Mouse (Mus musculus): ENCODE results near the gene Meis1. TPM values are rescaled to one million over a fixed set of nuclear protein-coding genes. Genes with fewer than 3 reads are reported as not detected.

Meis1 gene
- polyA plus RNA-seq, 1 experiment from 2014 or later: 34.6 TPM

DNA sequence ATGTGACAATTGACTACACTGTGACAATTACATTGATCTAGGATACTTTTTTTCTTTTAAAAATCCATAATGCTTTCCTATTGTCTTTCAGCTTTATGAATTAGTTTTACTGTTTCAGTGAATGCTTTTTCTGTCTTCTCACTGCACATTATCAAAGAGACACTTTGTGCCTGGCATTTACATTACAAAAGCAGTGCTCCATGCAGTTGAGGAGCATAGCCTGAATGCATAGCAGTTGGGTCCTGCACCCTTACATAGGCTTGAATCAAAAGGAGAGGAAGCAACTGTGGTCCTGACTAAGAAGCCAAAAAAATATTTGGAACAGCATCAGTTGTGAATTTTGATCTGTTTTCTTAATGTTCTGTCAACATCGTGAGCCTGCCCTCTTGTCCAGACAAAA, 105.5 kb downstream of the Meis1 start:
- Histone ChIP-seq H3K27ac (ENCODE audit: low read length) (no peak overlapping the region), H3K4me2 (ENCODE audit: low read length) (no peak overlapping the region), H3K4me1 (ENCODE audit: control insufficient read depth, insufficient read depth, low read length) (peaks cover 18% of the 10 kb centered on the region), H3K9ac (ENCODE audit: low read depth, low read length) (no peak overlapping the region), H3K27me3 (ENCODE audit: control insufficient read depth, insufficient read depth, low read depth, low read length) (no peaks in the 10 kb centered on the region), H3K9me3 (replicated peaks; ENCODE audit: control insufficient read depth, low read length, poor library complexity, severe bottlenecking) (no peaks in the 10 kb centered on the region), H3K4me3 (ENCODE audit: low read depth, low read length) (no peak overlapping the region), H3K36me3 (ENCODE audit: control insufficient read depth, insufficient read depth, low read length) (no peaks in the 10 kb centered on the region)
- WGBS: 32% methylated on average over 1 of the region's 1 CpGs
- no peak for ATAC-seq

DNA sequence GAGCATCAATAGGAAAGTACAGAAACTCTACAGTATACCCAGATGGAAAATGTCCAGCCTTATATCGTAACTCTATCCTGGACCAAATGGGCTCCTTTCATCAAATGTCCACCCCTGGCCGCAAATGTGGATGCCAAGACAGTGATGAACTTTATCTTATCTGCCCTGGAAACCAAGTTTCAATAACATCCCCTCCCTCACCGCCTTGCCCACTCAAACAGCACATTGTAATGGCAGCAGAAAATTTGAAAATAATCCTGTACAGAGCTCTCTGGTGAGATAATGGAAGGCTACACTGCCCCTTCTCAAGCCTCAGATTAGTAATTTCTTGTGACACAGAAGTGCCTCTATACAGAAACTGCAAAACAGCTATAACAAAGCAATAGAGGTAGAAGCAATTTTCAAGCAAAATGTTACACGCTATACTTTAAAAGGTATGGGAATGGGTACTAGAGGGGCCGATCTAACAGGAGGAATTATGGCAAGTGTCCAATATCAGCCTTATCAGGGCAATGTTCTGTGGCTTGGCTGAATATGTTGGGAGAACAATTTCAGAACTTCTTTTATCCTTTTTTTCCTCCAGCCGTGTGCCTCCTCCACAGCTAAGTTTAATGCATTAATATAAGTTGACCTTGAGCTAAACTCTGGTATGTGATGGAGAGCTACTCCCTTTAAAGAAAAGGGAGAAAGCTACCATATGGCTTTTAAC, 106.3 kb downstream of the Meis1 start:
- Histone ChIP-seq H3K4me1 (ENCODE audit: control insufficient read depth, insufficient read depth, low read length) (peaks cover 14% of the 10 kb centered on the region), H3K9me3 (replicated peaks; ENCODE audit: control insufficient read depth, low read length, poor library complexity, severe bottlenecking) (no peaks in the 10 kb centered on the region), H3K27me3 (ENCODE audit: control insufficient read depth, insufficient read depth, low read depth, low read length) (no peaks in the 10 kb centered on the region), H3K36me3 (ENCODE audit: control insufficient read depth, insufficient read depth, low read length) (no peaks in the 10 kb centered on the region), H3K9ac (ENCODE audit: low read depth, low read length) (no peak overlapping the region), H3K4me3 (ENCODE audit: low read depth, low read length) (no peak overlapping the region), H3K4me2 (ENCODE audit: low read length) (no peak overlapping the region), H3K27ac (ENCODE audit: low read length) (no peak overlapping the region)
- 45% methylated on average over 6 of the region's 6 CpGs for WGBS
- no peak for ATAC-seq

DNA sequence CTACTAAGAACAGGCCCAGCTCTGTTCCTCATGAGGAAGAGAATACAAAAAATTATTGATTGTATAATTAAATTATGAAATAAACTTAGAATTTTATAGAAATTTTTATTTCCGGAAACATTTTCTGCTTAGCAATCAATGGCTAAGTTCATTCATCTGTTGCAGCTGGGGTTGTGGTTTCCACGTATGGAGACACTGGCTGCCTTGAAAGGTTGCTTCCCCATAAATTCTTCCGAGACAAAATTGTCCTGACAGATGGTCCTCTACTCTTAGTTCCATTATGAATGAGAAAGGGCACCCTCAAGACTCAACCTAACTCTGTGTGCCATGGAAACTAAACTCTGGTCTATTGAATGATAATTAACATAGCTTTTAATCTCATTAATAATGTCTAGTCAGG, 111.9 kb downstream of the Meis1 start:
- Histone ChIP-seq H3K9ac (ENCODE audit: low read depth, low read length) (no peak overlapping the region), H3K36me3 (ENCODE audit: control insufficient read depth, insufficient read depth, low read length) (no peaks in the 10 kb centered on the region), H3K4me3 (ENCODE audit: low read depth, low read length) (no peak overlapping the region), H3K4me1 (ENCODE audit: control insufficient read depth, insufficient read depth, low read length) (no peaks in the 10 kb centered on the region), H3K27me3 (ENCODE audit: control insufficient read depth, insufficient read depth, low read depth, low read length) (no peaks in the 10 kb centered on the region), H3K4me2 (ENCODE audit: low read length) (no peak overlapping the region), H3K9me3 (replicated peaks; ENCODE audit: control insufficient read depth, low read length, poor library complexity, severe bottlenecking) (no peaks in the 10 kb centered on the region), H3K27ac (ENCODE audit: low read length) (no peak overlapping the region)
- 53% methylated on average over 3 of the region's 3 CpGs for WGBS
- no peak for ATAC-seq

DNA sequence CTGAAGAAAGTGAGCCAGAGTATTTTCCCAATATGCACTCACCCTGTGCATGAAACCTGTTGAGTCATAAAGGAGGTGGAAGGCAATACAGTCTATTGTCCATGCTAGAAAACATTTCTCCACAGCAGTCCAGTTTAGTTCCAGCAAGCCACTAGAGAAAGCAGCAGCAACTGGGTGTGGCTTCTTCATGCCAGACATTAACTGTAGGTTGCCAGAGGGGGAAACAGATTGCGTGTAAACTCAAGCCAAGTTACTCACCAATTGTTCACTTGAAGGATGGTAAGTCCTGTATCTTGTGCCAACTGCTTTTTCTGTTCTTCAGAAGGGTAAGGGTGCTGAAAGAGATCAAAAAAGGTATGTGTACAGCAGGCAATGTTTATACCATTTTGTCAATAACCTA, 113.4 kb downstream of the Meis1 start:
- Histone ChIP-seq H3K27me3 (ENCODE audit: control insufficient read depth, insufficient read depth, low read depth, low read length) (no peaks in the 10 kb centered on the region), H3K9me3 (replicated peaks; ENCODE audit: control insufficient read depth, low read length, poor library complexity, severe bottlenecking) (no peaks in the 10 kb centered on the region), H3K27ac (ENCODE audit: low read length) (no peak overlapping the region), H3K4me1 (ENCODE audit: control insufficient read depth, insufficient read depth, low read length) (no peaks in the 10 kb centered on the region), H3K4me2 (ENCODE audit: low read length) (no peak overlapping the region), H3K4me3 (ENCODE audit: low read depth, low read length) (no peak overlapping the region), H3K36me3 (ENCODE audit: control insufficient read depth, insufficient read depth, low read length) (no peaks in the 10 kb centered on the region), H3K9ac (ENCODE audit: low read depth, low read length) (no peak overlapping the region)
- ATAC-seq: no peak
- WGBS: 89% methylated on average over 1 of the region's 1 CpGs

DNA sequence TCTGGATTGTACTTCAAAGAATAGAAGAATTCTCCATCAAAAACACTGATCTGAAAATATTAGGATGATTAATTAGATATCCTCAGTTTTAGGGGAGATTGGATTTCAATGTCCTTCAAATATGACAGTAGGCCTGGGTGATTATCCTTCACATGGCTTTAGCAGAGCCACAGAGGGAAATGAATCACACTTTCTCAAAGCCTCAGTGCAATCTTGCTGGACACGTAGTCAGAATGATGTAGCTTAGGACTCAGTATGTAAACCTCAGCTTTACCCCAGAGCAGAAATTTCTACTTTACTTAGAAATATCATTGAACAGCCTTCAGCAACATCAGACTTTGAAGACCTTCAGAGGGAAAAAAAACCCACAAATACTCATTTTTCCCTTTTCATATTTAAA, 113.9 kb downstream of the Meis1 start:
- H3K27ac ChIP-seq (ENCODE audit: low read length): no peak overlapping the region
- no peak overlapping the region for H3K9ac ChIP-seq (ENCODE audit: low read depth, low read length)
- no peaks in the 10 kb centered on the region for H3K4me1 ChIP-seq (ENCODE audit: control insufficient read depth, insufficient read depth, low read length)
- WGBS: 74% methylated on average over 1 of the region's 1 CpGs
- H3K9me3 ChIP-seq (replicated peaks; ENCODE audit: control insufficient read depth, low read length, poor library complexity, severe bottlenecking): no peaks in the 10 kb centered on the region
- ATAC-seq: no peak
- H3K27me3 ChIP-seq (ENCODE audit: control insufficient read depth, insufficient read depth, low read depth, low read length): no peaks in the 10 kb centered on the region
- H3K36me3 ChIP-seq (ENCODE audit: control insufficient read depth, insufficient read depth, low read length): no peaks in the 10 kb centered on the region
- no peak overlapping the region for H3K4me2 ChIP-seq (ENCODE audit: low read length)
- no peak overlapping the region for H3K4me3 ChIP-seq (ENCODE audit: low read depth, low read length)

DNA sequence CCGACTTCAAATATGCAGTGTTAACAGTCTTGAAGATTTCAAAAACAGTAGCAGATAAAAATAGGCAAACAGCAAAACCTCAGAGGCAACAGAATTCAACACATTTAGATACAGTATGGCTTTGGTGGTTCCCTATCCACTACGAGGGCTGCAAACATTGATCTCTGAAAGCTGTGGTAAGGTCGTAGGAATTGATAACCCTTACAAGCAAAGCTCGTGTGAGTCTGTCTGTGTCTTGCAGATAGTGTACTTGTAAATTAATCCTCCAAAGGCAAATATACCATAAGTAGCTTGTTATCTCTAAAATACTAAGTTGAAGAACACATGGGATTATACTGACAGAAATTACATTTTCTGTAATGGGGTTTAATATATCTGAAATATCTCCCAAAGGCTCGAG, 114.5 kb downstream of the Meis1 start:
- Histone ChIP-seq H3K27me3 (ENCODE audit: control insufficient read depth, insufficient read depth, low read depth, low read length) (no peaks in the 10 kb centered on the region), H3K4me3 (ENCODE audit: low read depth, low read length) (no peak overlapping the region), H3K4me2 (ENCODE audit: low read length) (no peak overlapping the region), H3K36me3 (ENCODE audit: control insufficient read depth, insufficient read depth, low read length) (no peaks in the 10 kb centered on the region), H3K27ac (ENCODE audit: low read length) (no peak overlapping the region), H3K9me3 (replicated peaks; ENCODE audit: control insufficient read depth, low read length, poor library complexity, severe bottlenecking) (no peaks in the 10 kb centered on the region), H3K9ac (ENCODE audit: low read depth, low read length) (no peak overlapping the region), H3K4me1 (ENCODE audit: control insufficient read depth, insufficient read depth, low read length) (no peaks in the 10 kb centered on the region)
- WGBS: 79% methylated on average over 5 of the region's 5 CpGs
- ATAC-seq: no peak

DNA sequence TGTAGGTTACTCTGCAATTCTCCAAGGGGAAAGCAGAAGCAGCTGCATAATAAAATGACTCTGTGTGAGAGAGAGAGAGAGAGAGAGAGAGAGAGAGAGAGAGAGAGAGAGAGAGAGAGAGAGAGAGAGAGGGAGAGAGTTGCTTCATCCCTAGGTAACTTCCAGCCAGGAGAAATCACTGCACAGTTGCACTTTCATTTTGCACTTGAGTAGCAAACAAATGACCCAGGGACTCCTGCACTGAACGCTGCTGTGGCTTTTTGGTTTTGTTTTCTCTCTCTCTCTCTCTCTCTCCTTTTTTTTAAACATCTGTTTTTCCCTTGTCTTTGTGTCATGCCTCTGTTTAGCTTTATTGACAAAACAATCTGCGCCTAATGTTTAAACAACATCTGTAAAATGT, 118.3 kb downstream of the Meis1 start:
- H3K36me3 ChIP-seq (ENCODE audit: control insufficient read depth, insufficient read depth, low read length): no peaks in the 10 kb centered on the region
- H3K9me3 ChIP-seq (replicated peaks; ENCODE audit: control insufficient read depth, low read length, poor library complexity, severe bottlenecking): no peaks in the 10 kb centered on the region
- no peak overlapping the region for H3K9ac ChIP-seq (ENCODE audit: low read depth, low read length)
- no peaks in the 10 kb centered on the region for H3K4me1 ChIP-seq (ENCODE audit: control insufficient read depth, insufficient read depth, low read length)
- H3K4me2 ChIP-seq (ENCODE audit: low read length): no peak overlapping the region
- no peak overlapping the region for H3K27ac ChIP-seq (ENCODE audit: low read length)
- ATAC-seq: no peak
- WGBS: 67% methylated on average over 2 of the region's 2 CpGs
- no peaks in the 10 kb centered on the region for H3K27me3 ChIP-seq (ENCODE audit: control insufficient read depth, insufficient read depth, low read depth, low read length)
- no peak overlapping the region for H3K4me3 ChIP-seq (ENCODE audit: low read depth, low read length)

DNA sequence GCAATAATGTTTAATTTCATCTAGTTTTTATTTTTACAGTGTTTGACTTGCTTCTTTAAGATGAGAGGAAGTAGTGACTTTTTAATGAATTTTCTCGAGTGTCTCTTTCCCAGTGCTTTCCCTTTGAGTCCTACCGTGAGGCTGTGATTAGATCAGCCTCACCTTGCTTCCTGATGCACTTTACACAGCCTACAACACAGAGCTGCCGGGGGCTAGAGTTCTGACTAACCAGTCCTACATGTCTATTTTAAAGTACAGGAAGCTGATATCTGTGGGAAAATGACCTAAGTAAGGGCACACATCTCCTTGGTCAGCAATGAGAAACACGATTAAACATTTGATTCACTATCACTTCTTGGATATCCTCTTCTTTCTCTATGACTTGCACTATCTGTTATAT, 119.9 kb downstream of the Meis1 start:
- Histone ChIP-seq H3K4me3 (ENCODE audit: low read depth, low read length) (no peak overlapping the region), H3K4me2 (ENCODE audit: low read length) (no peak overlapping the region), H3K9me3 (replicated peaks; ENCODE audit: control insufficient read depth, low read length, poor library complexity, severe bottlenecking) (no peaks in the 10 kb centered on the region), H3K36me3 (ENCODE audit: control insufficient read depth, insufficient read depth, low read length) (no peaks in the 10 kb centered on the region), H3K4me1 (ENCODE audit: control insufficient read depth, insufficient read depth, low read length) (no peaks in the 10 kb centered on the region), H3K9ac (ENCODE audit: low read depth, low read length) (no peak overlapping the region), H3K27me3 (ENCODE audit: control insufficient read depth, insufficient read depth, low read depth, low read length) (no peaks in the 10 kb centered on the region), H3K27ac (ENCODE audit: low read length) (no peak overlapping the region)
- 69% methylated on average over 4 of the region's 4 CpGs for WGBS
- ATAC-seq: no peak

DNA sequence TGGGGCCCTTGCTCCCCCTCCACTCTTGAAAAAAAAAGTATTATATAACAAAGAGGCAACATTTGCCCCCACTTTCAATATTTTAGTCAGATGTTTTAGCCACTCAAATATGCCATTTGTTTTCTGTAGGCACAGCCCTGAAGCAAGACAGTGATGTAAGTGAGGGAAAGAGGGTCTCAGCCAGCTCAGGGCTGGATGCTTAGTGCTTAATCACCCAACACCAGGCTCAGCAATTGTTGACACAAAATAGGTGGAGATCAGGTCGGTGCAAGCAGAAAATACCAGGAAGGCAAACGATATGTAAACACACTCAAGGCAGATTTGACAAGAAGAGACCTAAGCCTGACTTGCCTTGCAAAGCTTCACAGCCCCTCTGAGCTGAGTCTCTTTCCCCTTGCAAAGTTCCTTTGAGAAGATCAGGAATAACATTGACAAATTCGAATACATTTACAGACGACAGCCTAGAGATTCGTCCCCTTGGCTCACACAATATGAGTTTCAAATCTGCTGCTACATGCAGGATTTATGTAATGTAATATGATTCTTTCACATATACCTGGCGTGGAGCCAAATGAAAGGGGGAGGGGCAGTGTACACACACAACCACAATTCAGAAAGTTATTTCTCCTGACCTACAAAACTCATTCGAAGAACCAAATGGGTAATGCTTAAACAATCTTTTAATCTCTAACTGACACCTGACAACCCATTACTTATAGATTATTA, 120.7 kb downstream of the Meis1 start:
- Histone ChIP-seq H3K4me3 (ENCODE audit: low read depth, low read length) (no peak overlapping the region), H3K36me3 (ENCODE audit: control insufficient read depth, insufficient read depth, low read length) (no peaks in the 10 kb centered on the region), H3K27ac (ENCODE audit: low read length) (no peak overlapping the region), H3K27me3 (ENCODE audit: control insufficient read depth, insufficient read depth, low read depth, low read length) (no peaks in the 10 kb centered on the region), H3K9me3 (replicated peaks; ENCODE audit: control insufficient read depth, low read length, poor library complexity, severe bottlenecking) (no peaks in the 10 kb centered on the region), H3K4me1 (ENCODE audit: control insufficient read depth, insufficient read depth, low read length) (no peaks in the 10 kb centered on the region), H3K4me2 (ENCODE audit: low read length) (no peak overlapping the region), H3K9ac (ENCODE audit: low read depth, low read length) (no peak overlapping the region)
- ATAC-seq: no peak
- WGBS: 53% methylated on average over 7 of the region's 7 CpGs
